Mouse (Mus musculus): ENCODE measurements around the gene Crlf3. TPM values are rescaled to one million over a fixed set of nuclear protein-coding genes. Genes with fewer than 3 reads are reported as not detected.
"Not testable (repeated sequence)": the region's sequence is repeated elsewhere in the genome, so short reads cannot be mapped to it uniquely, and the experiment has no call there.

Gene Crlf3
- polyA plus RNA-seq, 1 experiment from 2014 or later, result 12.3 TPM

DNA sequence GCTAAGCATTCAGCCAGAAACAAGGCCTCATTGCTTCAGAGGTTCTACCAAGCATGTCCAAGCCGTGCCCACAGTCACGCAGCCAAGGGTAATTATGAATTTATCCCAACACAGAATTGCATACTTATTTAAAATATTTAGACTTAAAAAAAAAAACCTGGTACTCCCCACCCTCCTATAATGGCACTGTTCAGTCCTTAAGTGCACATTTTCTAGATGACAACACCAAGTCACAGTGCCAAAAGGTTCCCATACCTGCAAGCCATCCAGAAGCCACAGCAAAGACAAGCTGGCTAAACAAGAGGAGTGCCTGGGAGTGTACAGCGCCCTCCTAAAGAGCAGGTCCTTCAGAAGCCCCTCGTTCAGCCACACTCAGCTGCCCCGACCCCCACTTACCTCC, 27.6 kb downstream of the Crlf3 start:
- Histone ChIP-seq H3K27ac (no peak overlapping the region), H3K4me3 (no peak overlapping the region), H3K4me1 (no peaks in the 10 kb centered on the region), H3K36me3 (replicated peaks) (no peaks in the 10 kb centered on the region), H3K9ac (no peak overlapping the region), H3K9me3 (no peaks in the 10 kb centered on the region), H3K27me3 (replicated peaks) (no peaks in the 10 kb centered on the region), H3K4me2 (no peak overlapping the region)
- WGBS, result 89% methylated on average over 5 of the region's 5 CpGs
- ATAC-seq (replicated peaks), result no peak

DNA sequence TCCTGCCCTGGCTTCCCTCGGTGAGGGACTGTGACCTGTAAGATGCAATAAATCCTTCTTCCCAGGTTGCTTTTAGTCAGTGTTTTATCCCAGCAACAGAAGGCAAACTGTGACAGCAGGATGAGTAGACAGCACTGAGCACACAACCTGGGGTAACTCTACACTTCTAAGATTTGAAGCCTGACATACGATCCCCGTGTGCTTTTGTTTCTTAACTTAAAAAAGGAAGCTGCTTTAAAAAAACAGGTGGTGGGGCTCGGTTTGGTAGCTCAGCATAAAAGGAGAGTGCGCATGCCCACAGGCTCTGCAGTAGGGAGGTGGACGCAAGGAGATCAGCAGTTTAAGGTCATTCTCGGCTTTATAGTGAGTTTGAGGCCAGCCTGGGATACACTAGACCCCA, 28.3 kb downstream of the Crlf3 start:
- H3K4me1 ChIP-seq, result no peaks in the 10 kb centered on the region
- H3K9ac ChIP-seq, result no peak overlapping the region
- no peaks in the 10 kb centered on the region for H3K36me3 ChIP-seq (replicated peaks)
- no peaks in the 10 kb centered on the region for H3K27me3 ChIP-seq (replicated peaks)
- no peak overlapping the region for H3K27ac ChIP-seq
- no peak overlapping the region for H3K4me2 ChIP-seq
- no peak overlapping the region for H3K4me3 ChIP-seq
- no peak for ATAC-seq (replicated peaks)
- 78% methylated on average over 7 of the region's 7 CpGs for WGBS
- H3K9me3 ChIP-seq, result no peaks in the 10 kb centered on the region

DNA sequence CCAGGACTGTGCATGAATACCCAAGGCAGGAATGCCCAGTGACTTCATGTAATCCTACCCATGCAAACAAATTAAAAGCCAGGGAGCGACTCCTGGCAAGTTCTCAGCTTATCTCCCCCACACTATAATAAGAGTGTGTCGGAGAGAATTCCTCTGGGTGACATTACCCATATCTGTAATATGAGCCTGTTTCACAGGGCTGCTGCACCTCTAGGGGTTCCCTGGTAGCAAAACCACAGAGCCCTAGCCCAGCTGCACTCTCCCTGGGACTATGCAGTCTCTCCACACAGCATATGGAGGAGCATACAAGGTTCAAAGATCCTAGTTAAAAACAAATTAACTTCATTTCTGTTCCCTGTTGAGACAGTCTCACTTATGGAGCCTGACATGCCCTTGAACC, 30.7 kb downstream of the Crlf3 start:
- no peaks in the 10 kb centered on the region for H3K36me3 ChIP-seq (replicated peaks)
- H3K9ac ChIP-seq, result no peak overlapping the region
- no peaks in the 10 kb centered on the region for H3K4me1 ChIP-seq
- H3K27ac ChIP-seq, result no peak overlapping the region
- no peak for ATAC-seq (replicated peaks)
- no peaks in the 10 kb centered on the region for H3K27me3 ChIP-seq (replicated peaks)
- H3K4me2 ChIP-seq, result no peak overlapping the region
- no peak overlapping the region for H3K4me3 ChIP-seq
- 62% methylated on average over 2 of the region's 2 CpGs for WGBS
- no peaks in the 10 kb centered on the region for H3K9me3 ChIP-seq

DNA sequence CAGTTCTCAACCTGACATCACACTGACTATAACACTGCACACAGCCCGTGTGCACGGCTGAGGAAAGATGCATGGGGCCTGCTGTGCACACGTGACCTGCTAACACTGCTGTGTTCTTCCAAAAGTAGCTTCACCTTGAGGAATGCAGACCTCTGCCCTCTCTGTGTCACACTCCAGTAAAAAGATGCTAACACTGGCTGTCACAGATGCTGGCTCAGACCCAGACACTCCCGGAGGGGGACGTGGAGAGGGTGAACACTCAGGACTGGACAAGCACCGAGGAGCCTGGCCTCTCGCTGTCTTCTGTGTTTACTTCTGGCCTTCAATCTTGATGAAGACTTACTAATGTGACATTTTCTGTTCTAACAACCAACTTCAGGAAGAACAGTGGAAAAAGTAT, 33.9 kb downstream of the Crlf3 start:
- Histone ChIP-seq H3K4me3 (no peak overlapping the region), H3K9me3 (no peaks in the 10 kb centered on the region), H3K4me1 (no peaks in the 10 kb centered on the region), H3K27ac (no peak overlapping the region), H3K36me3 (replicated peaks) (no peaks in the 10 kb centered on the region), H3K4me2 (no peak overlapping the region), H3K27me3 (replicated peaks) (no peaks in the 10 kb centered on the region), H3K9ac (no peak overlapping the region)
- no peak for ATAC-seq (replicated peaks)
- 86% methylated on average over 7 of the region's 7 CpGs for WGBS

DNA sequence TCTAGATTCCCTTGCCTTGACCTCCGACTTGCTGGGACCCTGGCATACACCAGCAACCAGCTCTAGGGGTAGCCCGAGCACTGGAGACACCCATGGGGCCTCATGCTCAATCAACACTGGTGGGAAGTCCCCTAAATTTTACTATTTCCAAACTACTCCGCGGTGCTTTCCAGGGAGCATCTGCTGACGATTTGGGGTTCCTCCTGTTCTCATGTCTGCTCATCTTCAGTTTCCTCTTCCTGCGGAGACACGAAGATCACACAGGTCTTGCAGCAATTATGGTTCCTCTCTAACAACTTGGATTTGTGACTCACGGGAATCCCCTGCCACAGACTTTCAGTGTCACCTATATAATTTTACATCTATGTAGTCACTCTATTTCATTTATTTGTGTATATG, 37.4 kb downstream of the Crlf3 start:
- Histone ChIP-seq H3K9me3 (no peaks in the 10 kb centered on the region), H3K4me2 (no peak overlapping the region), H3K36me3 (replicated peaks) (no peaks in the 10 kb centered on the region), H3K27me3 (replicated peaks) (no peaks in the 10 kb centered on the region), H3K4me3 (no peak overlapping the region), H3K27ac (no peak overlapping the region), H3K9ac (no peak overlapping the region), H3K4me1 (no peaks in the 10 kb centered on the region)
- WGBS, result 90% methylated on average over 8 of the region's 8 CpGs
- no peak for ATAC-seq (replicated peaks)

DNA sequence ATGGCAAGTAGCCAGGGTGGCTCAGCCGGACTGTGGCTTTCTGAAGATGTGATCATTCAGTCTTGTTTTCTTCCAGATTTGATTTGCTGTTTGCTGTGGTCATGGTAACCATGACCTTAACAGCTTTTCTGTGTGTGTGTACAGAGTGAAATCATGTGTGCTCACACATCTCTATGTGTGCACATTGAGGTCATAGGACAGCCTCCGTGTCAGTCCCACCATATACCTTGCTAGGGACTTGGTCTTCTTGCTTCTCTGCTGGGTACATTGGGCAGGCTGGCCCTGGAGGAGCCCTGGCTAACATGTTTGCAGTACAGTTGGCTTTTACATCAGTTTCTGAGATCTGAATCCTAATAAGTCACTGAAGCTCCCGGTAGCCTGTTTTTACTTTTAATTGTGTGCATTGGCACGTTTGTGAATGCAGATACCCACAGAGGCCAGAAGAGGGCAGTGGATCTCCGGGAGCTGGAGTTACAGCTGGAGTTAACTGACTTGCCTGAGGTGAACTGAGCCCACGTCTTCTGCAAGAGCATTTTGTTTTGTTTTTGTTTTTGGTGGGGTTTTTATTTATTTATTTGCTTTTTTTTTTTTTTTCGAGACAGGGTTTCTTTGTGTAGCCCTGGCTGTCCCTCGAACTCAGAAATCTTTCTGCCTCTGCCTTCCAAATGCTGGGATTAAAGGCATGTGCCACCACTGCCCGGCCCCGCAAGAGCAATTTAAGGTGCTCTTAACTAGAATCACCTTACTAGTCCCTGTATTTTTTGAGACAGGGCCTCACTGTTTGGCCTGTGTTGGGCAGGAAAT, 38.0 kb downstream of the Crlf3 start:
- ATAC-seq (replicated peaks), result no peak
- Histone ChIP-seq H3K9ac (no peak overlapping the region), H3K27ac (no peak overlapping the region), H3K4me2 (no peak overlapping the region), H3K36me3 (replicated peaks) (no peaks in the 10 kb centered on the region), H3K9me3 (no peaks in the 10 kb centered on the region), H3K4me3 (no peak overlapping the region), H3K4me1 (no peaks in the 10 kb centered on the region), H3K27me3 (replicated peaks) (no peaks in the 10 kb centered on the region)
- 56% methylated on average over 10 of the region's 10 CpGs for WGBS

DNA sequence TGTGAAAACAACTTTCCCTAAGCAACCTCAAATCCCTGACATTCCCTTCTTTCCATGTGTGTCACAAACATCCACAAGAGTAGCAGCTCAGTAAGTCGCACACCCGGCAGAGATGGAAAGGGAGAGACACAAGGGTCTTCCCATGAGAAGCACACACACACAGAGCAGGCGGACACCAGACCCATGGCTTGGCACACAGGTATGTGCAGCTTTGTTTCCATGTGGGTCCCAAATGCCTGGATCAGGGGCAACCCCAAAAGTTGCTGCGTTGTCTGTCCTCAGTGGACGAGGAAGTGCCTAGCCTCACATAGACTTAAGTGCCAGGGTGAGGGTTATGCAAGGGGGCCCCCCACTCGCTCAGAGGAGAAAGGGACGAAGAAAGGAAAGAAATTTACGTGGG, 43.3 kb downstream of the Crlf3 start:
- 79% methylated on average over 8 of the region's 8 CpGs for WGBS
- ATAC-seq (replicated peaks), result no peak
- Histone ChIP-seq H3K9ac (no peak overlapping the region), H3K27me3 (replicated peaks) (no peaks in the 10 kb centered on the region), H3K4me2 (no peak overlapping the region), H3K27ac (no peak overlapping the region), H3K36me3 (replicated peaks) (peaks cover 7% of the 10 kb centered on the region; the same call in 1 of the 2 replicates), H3K4me3 (no peak overlapping the region), H3K4me1 (no peaks in the 10 kb centered on the region), H3K9me3 (no peaks in the 10 kb centered on the region)

DNA sequence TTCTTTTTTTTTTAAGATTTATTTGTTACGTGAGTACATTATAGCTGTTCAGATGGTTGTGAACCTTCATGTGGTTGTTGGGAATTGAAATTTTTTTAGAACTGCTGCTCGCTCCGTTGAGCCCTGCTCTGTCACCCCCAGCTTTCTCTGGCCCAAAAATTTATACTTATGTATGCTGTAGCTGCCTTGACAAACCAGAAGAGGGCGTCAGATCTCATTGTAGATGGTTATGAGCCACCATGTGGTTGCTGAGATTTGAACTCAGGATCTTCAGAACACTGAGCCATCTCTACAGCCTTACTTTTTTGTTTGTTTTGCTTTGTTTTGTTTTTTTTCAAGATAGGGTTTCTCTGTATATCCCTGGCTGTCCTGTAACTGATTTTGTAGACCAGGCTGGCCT, 59.5 kb downstream of the Crlf3 start:
- H3K36me3 ChIP-seq (replicated peaks), result peaks cover 39% of the 10 kb centered on the region
- no peak overlapping the region for H3K4me3 ChIP-seq
- no peak for ATAC-seq (replicated peaks)
- H3K27ac ChIP-seq, result no peak overlapping the region
- H3K9ac ChIP-seq, result no peak overlapping the region
- no peak overlapping the region for H3K4me2 ChIP-seq
- 93% methylated on average over 4 of the region's 4 CpGs for WGBS
- H3K9me3 ChIP-seq, result no peaks in the 10 kb centered on the region
- H3K4me1 ChIP-seq, result no peaks in the 10 kb centered on the region
- no peaks in the 10 kb centered on the region for H3K27me3 ChIP-seq (replicated peaks)

DNA sequence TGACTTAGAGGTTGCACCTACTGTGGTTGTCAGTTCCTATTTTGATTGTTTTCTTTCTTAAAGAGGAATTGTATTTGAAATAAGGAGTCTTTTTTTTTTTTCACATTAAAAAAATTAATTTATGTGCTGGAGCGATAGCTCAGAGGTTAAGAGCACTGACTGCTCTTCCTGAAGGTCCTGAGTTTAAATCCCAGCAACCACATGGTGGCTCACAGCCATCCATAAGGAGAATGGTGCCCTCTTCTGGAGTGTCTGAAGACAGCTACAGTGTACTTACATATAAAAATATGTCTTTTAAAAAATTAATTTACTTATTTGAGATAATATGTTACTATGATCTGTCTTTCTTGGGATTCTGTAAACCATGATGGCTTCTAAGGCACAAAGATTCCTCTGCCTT, 61.0 kb downstream of the Crlf3 start:
- H3K9ac ChIP-seq, result no peak overlapping the region
- no peaks in the 10 kb centered on the region for H3K9me3 ChIP-seq
- no peak overlapping the region for H3K27ac ChIP-seq
- H3K4me2 ChIP-seq, result no peak overlapping the region
- no peaks in the 10 kb centered on the region for H3K4me1 ChIP-seq
- no peaks in the 10 kb centered on the region for H3K27me3 ChIP-seq (replicated peaks)
- no peak overlapping the region for H3K4me3 ChIP-seq
- 100% methylated on average over 1 of the region's 1 CpGs for WGBS
- H3K36me3 ChIP-seq (replicated peaks), result peaks cover 37% of the 10 kb centered on the region
- ATAC-seq (replicated peaks), result no peak

DNA sequence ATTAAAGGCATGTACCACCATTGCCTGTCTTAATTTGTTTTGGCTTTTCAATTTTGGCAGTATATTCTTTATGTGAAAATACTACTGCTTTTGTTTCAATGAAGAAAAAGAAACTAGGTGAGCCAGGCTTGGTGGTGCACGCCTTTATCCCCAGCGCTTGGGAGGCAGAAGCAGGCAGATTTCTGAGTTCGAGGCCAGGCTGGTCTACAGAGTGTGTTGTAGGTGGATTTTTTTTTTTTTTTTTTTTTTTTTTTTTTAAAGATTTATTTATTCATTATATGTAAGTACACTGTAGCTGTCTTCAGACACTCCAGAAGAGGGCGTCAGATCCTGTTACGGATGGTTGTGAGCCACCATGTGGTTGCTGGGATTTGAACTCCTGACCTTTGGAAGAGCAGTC, 64.3 kb downstream of the Crlf3 start:
- not testable (repeated sequence) for H3K27me3 ChIP-seq (replicated peaks)
- 94% methylated on average over 5 of the region's 5 CpGs for WGBS

More for the DNA sequence above, 64.3 kb downstream of the Crlf3 start:
- H3K4me2 ChIP-seq; H3K9ac ChIP-seq; H3K27ac ChIP-seq; H3K9me3 ChIP-seq; H3K4me3 ChIP-seq; ATAC-seq (replicated peaks); H3K4me1 ChIP-seq: not testable (repeated sequence)
- H3K36me3 ChIP-seq (replicated peaks), result peaks cover 32% of the 10 kb centered on the region

Other genes starting within 250 kb of the Crlf3 start
- 36.2 and 37.0 TPM in 2 replicates for gene Utp6, start 118.6 kb downstream of the Crlf3 start, polyA plus RNA-seq (2015; fragmentation: Nextera tagmentation; extraction: Ambion mirVana)
- gene Suz12, start 87.9 kb downstream of the Crlf3 start, polyA plus RNA-seq (2015; fragmentation: Nextera tagmentation; extraction: Ambion mirVana), result 12.6 and 13.8 TPM in 2 replicates
- gene Atad5, start 8.4 kb upstream of the Crlf3 start, polyA plus RNA-seq (2015; fragmentation: Nextera tagmentation; extraction: Ambion mirVana), result 5.1 TPM in 2 replicates
- gene Tefm, start 61.2 kb upstream of the Crlf3 start, polyA plus RNA-seq (2015; fragmentation: Nextera tagmentation; extraction: Ambion mirVana), result 20.2 and 22.4 TPM in 2 replicates
- gene Adap2, start 73.1 kb upstream of the Crlf3 start, polyA plus RNA-seq (2015; fragmentation: Nextera tagmentation; extraction: Ambion mirVana), result 4.2 and 4.3 TPM in 2 replicates
- gene Rnf135, start 102.9 kb upstream of the Crlf3 start, polyA plus RNA-seq (2015; fragmentation: Nextera tagmentation; extraction: Ambion mirVana), result 3.3 and 3.9 TPM in 2 replicates
- 72.7 and 74.7 TPM in 2 replicates for gene Rhot1, start 128.0 kb upstream of the Crlf3 start, polyA plus RNA-seq (2015; fragmentation: Nextera tagmentation; extraction: Ambion mirVana)
- gene Rhbdl3, start 219.9 kb upstream of the Crlf3 start, polyA plus RNA-seq (2015; fragmentation: Nextera tagmentation; extraction: Ambion mirVana), result 9.2 and 10.8 TPM in 2 replicates